Mouse (Mus musculus): Measurements from ENCODE around the gene Cldn19.

DNA sequence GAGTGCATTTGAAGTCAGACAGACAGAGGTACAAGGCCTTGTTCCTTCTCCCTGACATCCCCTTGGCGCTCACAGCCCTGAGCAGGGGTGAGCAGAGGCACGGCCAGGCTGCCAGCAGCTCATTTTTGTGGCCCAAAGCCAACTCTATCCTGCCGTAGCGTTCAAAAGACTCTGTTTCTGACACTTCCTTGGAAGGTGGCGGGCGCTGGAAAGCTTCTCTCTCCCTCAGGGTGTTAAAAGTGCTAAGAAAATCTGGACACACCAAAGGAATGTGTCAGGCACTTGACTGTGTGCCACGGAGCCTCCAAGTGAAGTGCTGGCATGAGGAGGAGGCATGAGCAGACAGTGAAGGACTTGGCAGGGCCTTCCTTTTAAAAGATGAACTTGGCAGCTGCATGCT is 9.7 kb upstream of the Cldn19 start:
- no peak for TF ChIP-seq CTCF (IDR thresholded peaks at IDR 0.05; ENCODE audit: extremely low read depth, insufficient read length, insufficient replicate concordance, low read depth, low read length)
- TF ChIP-seq POLR2A (IDR thresholded peaks at IDR 0.05; ENCODE audit: low read depth, low read length), result no peak
